Mouse (Mus musculus) heart, postnatal 10 days (tissue): ENCODE data around the gene Prkg1. TPM values are rescaled to one million over a fixed set of nuclear protein-coding genes. Genes with fewer than 3 reads are reported as not detected.

Experiments
- DNase-seq, 2 experiments: peaks; one replicate each; pipeline ENCODE4 v3.0.0; 2021
- intact Hi-C: fragments of 180-260 bp; cut with DNase I; formaldehyde crosslinking; loops from one replicate; pipeline ENCODE4 v1.15.1; 2025
- total RNA-seq, 2 experiments: library from RNA; stranded (reverse); gene quantifications; 2 replicates each; pipeline ENCODE4 v1.2.3; 2021

The Prkg1 gene
- total RNA-seq, 2 experiments from 2014 or later: 20.8 to 25.6 TPM

GRCm38 (mm10) chr19:31197076-31197475 is 567.8 kb downstream of the Prkg1 start:
- DNase-seq: no peak
- intact Hi-C loops: no loop called here

- intact Hi-C loops: no loop called here
Measured at GRCm38 (mm10) chr19:31188559-31189218, 576.1 kb downstream of the Prkg1 start.

GRCm38 (mm10) chr19:31180757-31181156 is 584.1 kb downstream of the Prkg1 start:
- no peak for DNase-seq
- intact Hi-C loops: no loop called here

More at GRCm38 (mm10) chr19:31188559-31189218, 576.1 kb downstream of the Prkg1 start:
- no peak for DNase-seq

- intact Hi-C loops: no loop called here
- no peak for DNase-seq
Measured at GRCm38 (mm10) chr19:31177279-31177922, 587.4 kb downstream of the Prkg1 start.

- no peak for DNase-seq
- intact Hi-C loops: no loop called here
Measured at GRCm38 (mm10) chr19:31170985-31171384, 593.8 kb downstream of the Prkg1 start.

GRCm38 (mm10) chr19:31158944-31159460 is 605.8 kb downstream of the Prkg1 start:
- no peak for DNase-seq
- intact Hi-C loops: no loop called here

- intact Hi-C loops: no loop called here
- DNase-seq: no peak
Measured at GRCm38 (mm10) chr19:31153399-31153798, 611.4 kb downstream of the Prkg1 start.

- intact Hi-C loops: no loop called here
- no peak for DNase-seq
Measured at GRCm38 (mm10) chr19:31149902-31150301, 614.9 kb downstream of the Prkg1 start.

GRCm38 (mm10) chr19:31147457-31147856 is 617.4 kb downstream of the Prkg1 start:
- DNase-seq: no peak
- intact Hi-C loops: no loop called here

GRCm38 (mm10) chr19:31146156-31146555 is 618.7 kb downstream of the Prkg1 start:
- DNase-seq: no peak
- intact Hi-C loops: no loop called here

- DNase-seq: no peak
- intact Hi-C loops: no loop called here
Measured at GRCm38 (mm10) chr19:31141905-31142304, 622.9 kb downstream of the Prkg1 start.

- intact Hi-C loops: no loop called here
- DNase-seq: no peak
Measured at GRCm38 (mm10) chr19:31136316-31136715, 628.5 kb downstream of the Prkg1 start.

- DNase-seq: no peak
- intact Hi-C loops: no loop called here
Measured at GRCm38 (mm10) chr19:31132614-31133013, 632.2 kb downstream of the Prkg1 start.

GRCm38 (mm10) chr19:31124628-31125027 is 640.2 kb downstream of the Prkg1 start:
- intact Hi-C loops: no loop called here
- no peak for DNase-seq

GRCm38 (mm10) chr19:31114690-31115089 is 650.1 kb downstream of the Prkg1 start:
- intact Hi-C loops: no loop called here
- DNase-seq: no peak

- intact Hi-C loops: no loop called here
- DNase-seq: no peak
Measured at GRCm38 (mm10) chr19:31106835-31107554, 657.8 kb downstream of the Prkg1 start.

GRCm38 (mm10) chr19:31106036-31106435 is 658.8 kb downstream of the Prkg1 start:
- intact Hi-C loops: no loop called here
- DNase-seq: no peak

GRCm38 (mm10) chr19:31104764-31105163 is 660.1 kb downstream of the Prkg1 start:
- intact Hi-C loops: no loop called here

GRCm38 (mm10) chr19:31099369-31099768 is 665.5 kb downstream of the Prkg1 start:
- DNase-seq: peak in 1 of 2 experiments; percentile 11
- intact Hi-C loops: no loop called here

More at GRCm38 (mm10) chr19:31104764-31105163, 660.1 kb downstream of the Prkg1 start:
- no peak for DNase-seq

GRCm38 (mm10) chr19:31097857-31098256 is 667.0 kb downstream of the Prkg1 start:
- intact Hi-C loops: no loop called here
- DNase-seq: no peak

GRCm38 (mm10) chr19:31083761-31084160 is 681.1 kb downstream of the Prkg1 start:
- intact Hi-C loops: loop anchor here (5.0 to 10.0 kb wide), 2 partner anchors 241 to 671 kb away; no protein-coding TSS in a partner anchor
- peak; percentile 18 to 24 for DNase-seq
